Mouse (Mus musculus) adrenal gland, postnatal 36 days (tissue): Measurements from ENCODE around the gene Yif1a. TPM values are rescaled to one million over a fixed set of nuclear protein-coding genes. Genes with fewer than 3 reads are reported as not detected.

Source experiments
- DNase-seq, 2 experiments: peaks; one replicate each; pipeline ENCODE4 v3.0.0; 2021; ENCODE audit warnings: mixed read lengths in 1 of 2
- total RNA-seq, 2 experiments: library from RNA; stranded (reverse); gene quantifications; 2 replicates each; pipeline ENCODE4 v1.2.3; 2021

Gene Yif1a
- total RNA-seq, 2 experiments from 2014 or later: 70.6 to 73.8 TPM

DNA sequence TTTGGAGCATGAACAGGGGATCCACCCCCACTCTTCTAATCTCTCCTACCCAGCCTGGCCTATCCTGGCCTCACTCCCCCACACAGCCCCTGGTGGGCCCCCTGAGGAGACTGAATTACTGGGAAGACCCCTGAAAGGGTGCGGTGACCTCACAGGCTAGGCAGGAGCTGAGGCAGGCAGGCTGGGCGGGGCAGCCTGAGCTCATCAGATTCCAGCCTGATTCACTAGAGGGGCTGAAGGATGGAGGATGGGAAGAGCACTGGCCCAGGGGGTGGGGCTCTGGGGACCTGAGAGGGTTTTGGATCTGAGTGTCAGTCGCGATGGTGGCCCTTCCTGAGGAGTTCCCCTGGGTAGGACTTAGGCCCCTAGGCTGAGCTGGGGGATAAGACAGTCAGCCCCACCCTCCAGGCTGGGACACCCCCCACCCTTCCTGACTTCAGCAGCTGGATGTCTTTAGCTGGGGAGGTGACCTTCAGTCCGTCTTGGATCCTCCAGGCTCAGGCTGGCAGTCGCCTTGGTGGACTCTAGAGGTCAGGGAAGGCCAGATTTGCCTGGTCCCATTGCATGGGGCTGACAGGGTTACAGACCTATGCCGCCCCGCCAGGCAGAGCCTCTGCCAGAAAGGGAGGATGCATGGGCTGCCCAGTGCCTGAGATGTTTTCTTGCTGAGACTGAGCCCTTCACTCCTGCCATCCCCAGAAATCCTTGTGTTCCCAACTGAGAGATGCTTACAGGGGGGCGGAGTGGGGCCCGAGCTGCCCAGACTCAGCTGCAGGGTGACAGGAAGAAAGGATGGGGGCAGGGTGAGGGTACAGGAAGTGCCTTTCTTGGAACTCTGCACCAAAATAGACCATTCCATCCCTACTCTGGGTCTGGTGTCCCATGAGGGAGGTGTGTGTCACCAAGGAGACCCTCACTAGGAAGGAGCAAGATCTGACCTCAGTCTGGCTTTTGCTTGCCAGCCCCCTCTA is 29.3 kb upstream of the Yif1a start:
- DNase-seq: no peak

DNA sequence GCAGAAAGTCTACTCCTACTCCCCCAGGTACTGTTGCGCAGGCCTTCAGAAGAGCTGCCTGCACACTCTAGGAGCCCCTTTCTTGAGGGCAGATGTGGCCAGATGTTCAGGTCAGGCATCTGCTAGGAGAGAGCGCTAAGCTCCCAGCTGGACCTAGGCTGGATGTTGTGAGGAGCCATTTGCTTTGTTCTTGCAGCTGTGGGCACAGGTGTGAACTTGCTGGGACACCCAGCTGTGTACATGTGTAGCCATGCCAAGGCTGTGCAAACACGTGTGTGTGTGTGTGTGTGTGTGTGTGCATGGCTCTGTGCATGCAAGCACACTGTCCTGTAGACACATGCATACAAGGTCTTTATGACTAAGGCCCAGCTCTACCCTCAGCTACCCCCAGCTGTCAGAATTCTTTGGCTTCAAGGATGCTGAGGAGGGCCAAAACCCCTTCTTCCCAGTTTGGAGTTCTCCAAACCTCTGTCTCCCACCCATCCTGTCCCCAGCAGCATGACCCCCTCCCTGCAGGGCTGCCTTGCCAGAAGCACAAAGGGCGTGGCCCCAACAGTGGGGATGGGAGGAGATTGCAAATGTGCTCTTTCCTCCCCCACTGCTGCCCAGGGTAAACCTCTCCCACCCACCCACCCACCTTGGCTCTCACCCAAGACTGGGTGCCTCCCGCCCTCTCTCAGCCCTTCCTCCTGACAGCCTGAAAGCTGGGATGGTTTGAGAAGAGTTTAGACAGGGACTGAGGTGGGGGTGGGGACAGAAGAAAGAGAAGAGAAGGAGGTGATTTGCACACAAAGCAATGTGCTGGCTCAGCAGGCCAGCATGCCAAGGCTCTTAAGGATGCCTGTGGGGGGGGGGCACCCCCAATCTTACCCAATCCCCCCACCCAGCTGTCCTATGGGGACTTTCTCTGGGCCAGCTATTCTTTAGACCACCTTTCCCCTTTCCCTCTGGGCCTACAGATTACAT is 27.7 kb upstream of the Yif1a start:
- no peak for DNase-seq

DNA sequence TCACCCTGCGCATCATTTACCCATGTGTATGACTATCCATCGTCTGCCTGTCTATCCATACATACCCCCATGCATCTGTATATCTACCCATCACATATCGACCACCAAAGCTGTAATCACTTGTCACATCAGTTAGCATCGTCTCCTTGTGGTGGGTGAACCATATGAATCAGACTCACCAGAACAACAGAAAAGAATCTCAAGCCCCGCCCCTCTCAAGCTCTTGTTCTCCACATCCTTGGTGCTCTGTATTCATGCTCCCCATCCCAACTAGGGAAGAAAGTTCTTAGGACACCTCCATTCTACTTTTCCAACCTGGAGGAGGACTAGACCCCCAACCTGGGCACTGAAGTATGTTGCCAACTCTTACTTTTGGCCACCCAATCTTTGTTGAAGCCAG is 26.3 kb upstream of the Yif1a start:
- no peak for DNase-seq

DNA sequence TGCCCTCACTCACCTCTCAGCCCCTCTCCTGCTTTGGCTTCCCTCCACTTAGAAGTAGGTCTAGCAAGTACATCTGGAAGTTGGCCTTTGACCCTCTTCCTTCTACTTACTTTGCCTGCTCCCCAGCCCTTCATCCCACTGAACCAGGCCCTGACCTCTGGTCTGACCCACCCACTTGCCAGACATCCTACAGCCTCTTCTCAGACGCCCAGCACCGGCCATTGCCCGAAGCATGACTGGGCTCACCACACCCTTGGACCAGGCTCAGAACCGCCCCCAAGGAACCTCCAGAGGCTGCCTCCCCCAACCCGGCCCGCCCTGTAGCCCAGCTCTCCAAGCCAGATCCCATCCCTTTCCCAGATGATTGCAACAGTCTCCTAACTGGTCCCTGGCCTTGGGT is 25.9 kb upstream of the Yif1a start:
- no peak for DNase-seq

DNA sequence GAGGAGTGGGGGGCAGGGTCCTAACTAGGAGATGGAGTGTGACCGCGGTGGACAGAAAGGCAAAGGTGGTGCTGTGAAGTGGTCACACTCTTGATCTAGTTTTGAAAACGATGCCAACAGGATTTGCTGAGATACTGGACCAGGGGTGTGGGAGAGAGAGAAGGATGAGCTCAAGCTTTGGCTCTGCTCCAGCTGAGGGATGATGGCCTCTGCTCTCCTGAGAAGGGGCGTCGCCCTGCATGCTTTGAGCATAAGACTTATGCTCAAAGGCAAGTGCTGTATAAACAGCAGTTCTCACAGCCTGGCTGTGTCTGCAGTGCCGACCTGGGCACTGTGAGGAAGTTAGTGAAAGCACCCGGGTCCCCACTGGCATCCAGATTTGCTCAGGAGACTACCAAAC is 23.2 kb upstream of the Yif1a start:
- DNase-seq: no peak

DNA sequence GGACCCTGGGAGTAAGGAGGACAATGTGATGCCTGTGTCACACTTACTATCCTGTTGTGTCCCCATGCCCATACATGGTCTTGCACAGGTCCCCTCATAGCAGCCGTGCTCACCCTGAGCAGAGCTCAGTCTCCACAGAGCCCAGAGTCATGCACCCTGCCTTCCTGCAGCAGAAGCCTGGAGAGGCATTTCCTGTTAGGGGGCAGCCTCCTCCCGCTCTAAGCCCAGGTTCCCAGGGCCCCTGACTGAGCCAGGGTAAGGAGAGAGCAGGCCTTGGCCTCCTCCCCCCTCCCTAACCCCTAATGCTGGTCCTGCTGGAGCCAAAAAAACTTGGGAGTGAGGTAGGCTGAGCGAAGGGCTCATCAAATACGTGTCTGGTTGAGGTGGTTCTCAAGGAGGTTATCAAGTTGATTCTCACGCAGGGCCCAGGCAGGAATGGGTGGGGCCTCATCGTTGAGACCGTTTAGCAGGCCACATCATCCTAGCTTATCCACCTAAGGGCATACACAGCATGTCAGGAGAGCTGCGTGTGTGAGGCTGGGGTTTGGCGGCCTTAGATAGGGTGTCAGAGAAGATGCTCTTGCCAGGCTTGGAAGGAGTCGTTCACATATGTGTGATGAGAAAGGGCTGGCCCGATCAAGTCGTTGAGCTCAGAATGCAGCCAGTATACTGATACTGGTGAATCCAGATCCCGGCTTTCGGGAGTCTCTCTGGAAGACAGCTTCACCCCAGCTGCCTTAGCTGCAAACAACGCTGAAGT is 21.1 kb upstream of the Yif1a start:
- DNase-seq: no peak

DNA sequence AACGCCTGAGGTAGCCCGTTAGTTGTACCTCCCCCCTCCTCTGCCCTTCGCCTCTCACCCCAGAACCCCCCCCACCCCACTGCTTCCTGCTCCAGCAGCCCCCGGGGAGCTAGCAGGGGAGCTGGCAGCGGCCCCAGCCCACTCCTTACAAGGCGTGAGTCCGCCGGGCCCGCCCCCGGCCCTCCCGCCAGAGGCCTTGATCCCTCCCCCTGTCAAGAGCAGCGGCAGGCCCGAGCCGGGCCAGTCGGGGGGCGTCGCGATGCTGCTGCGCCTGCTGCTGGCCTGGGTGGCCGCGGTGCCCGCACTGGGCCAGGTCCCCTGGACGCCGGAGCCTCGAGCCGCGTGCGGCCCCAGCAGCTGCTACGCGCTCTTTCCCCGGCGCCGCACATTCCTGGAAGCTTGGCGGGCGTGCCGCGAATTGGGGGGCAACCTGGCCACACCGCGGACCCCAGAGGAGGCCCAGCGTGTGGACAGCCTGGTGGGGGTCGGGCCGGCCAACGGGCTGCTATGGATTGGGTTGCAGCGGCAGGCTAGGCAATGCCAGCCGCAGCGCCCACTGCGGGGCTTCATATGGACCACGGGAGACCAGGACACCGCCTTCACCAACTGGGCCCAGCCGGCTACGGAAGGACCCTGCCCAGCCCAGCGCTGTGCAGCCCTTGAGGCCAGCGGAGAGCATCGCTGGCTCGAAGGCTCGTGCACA is 20.3 kb upstream of the Yif1a start, which contains the start of gene Cd248:
Cd248 (plus strand) TSS at position 212 of the 703 bp plus-strand sequence.
- DNase-seq: peak; percentile 56 to 83

DNA sequence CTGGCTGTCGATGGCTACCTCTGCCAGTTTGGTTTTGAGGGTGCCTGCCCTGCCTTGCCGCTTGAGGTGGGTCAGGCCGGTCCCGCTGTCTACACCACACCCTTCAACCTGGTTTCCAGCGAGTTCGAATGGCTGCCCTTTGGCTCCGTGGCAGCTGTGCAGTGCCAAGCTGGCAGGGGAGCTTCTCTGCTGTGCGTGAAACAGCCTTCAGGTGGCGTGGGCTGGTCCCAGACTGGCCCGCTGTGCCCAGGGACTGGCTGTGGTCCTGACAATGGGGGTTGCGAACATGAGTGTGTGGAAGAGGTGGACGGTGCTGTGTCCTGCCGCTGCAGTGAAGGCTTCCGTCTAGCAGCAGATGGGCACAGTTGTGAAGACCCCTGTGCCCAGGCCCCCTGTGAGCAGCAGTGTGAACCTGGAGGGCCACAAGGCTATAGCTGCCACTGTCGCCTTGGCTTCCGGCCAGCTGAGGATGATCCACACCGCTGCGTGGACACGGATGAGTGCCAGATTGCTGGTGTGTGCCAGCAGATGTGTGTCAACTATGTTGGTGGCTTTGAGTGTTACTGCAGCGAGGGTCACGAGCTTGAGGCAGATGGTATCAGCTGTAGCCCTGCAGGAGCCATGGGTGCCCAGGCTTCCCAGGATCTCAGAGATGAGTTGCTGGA is 19.6 kb upstream of the Yif1a start:
- no peak for DNase-seq

DNA sequence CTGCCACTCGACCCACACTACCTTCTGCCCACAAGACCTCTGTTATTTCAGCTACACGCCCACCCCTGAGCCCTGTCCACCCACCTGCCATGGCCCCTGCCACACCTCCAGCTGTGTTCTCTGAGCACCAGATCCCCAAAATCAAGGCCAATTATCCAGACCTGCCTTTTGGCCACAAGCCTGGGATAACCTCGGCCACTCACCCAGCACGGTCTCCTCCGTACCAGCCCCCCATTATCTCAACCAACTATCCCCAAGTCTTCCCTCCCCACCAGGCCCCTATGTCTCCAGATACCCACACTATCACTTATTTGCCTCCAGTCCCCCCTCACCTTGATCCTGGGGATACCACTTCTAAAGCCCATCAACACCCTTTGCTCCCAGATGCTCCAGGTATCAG is 18.9 kb upstream of the Yif1a start:
- no peak for DNase-seq

DNA sequence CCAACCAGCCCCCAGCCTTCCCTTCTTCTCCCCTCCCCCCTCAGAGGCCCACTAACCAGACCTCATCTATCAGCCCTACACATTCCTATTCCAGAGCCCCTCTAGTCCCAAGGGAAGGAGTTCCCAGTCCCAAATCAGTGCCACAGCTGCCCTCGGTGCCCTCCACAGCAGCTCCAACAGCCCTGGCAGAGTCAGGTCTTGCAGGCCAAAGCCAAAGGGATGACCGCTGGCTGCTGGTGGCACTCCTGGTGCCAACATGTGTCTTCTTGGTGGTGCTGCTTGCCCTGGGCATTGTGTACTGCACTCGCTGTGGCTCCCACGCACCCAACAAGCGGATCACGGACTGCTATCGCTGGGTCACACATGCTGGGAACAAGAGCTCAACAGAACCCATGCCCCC is 18.4 kb upstream of the Yif1a start:
- DNase-seq: no peak

DNA sequence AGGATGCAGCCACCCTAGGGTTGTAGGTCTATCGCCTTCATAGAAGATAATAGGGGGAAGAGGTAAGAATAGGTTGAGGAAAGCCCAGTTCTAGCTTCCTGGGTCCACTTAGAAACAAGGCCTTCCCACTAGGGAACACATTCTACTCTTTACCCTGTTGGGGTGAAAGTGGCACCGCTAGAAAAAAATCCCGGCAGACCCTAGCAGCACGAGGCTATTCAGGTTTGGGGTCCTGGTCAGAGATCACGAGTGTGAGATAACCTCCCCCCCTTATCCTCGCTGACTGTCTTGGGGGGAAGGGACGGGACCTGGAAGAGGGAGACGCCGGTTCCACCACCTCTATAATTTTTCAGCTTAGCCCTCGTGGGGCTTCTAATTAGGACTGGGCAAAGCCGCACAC is 17.3 kb upstream of the Yif1a start:
- DNase-seq: no peak

DNA sequence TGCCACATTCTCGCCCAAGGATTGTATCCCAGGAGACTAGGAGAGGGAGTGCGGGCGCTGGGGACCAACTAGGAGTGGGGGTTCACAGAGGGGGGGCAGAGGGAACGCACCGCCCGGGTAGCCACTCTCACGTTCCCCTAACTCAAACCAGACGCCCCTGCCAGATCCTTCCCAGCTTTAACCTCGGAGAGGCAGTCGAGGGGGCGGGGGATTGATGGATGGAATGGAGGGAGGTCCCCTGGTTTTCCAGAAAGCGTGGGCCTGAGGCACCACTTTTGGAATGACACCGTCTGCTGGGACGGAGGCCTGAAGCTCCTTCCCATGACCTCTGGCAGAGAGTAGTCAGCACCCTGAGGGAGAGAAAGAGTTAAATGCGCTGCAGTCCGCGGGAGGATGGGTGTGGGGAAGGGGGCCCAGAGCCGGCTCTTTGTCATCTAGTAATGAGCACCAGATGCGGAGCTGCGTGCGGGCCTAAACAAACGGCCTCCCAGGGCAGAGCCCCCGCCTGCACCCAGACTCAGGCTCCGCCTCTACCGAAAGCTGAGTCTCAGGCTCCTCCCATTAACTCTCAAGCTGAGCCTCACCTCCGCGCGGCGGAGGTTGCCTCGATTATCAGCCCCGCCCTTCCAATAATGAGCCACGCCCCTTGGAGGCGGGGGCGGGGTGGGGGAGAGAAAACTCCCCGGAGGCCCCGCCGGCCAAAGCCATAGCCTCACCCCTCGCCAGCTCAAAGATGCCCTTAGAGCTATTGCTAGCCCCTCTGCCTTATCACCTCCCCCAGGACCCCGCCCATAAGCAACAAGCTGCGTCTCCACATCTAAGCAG is 16.6 kb upstream of the Yif1a start:
- peak; percentile 84 to 86 for DNase-seq

DNA sequence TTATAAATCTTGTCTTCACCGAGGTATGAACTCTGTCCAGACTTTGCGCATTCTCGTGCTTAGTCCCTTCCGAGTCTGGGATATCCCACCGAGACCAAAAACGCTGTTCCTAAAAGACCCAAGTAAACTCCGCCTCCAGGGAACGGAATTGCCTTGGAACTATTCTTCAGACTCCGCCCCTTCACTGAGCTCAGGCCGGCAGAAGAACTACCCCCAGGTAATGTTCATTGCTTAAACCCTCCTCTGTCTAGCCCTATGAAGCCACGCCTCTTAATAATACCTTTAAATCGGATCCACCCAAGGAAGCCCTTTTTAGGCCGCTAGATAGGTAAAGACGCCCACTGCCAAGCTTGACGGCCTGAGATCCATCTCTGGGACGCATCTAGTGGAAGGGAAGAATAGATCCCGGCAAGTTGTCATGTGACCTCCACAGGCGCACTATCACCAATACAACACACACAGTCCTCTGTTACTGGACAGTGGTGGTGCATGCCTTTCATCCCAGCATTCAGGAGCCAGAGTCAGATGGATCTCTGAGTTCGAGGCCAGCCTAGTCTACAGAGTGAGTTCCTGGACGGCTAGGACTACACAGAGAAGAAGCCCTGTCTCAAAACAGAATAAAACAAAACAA is 15.8 kb upstream of the Yif1a start:
- DNase-seq: peak in 1 of 2 experiments; percentile 21

DNA sequence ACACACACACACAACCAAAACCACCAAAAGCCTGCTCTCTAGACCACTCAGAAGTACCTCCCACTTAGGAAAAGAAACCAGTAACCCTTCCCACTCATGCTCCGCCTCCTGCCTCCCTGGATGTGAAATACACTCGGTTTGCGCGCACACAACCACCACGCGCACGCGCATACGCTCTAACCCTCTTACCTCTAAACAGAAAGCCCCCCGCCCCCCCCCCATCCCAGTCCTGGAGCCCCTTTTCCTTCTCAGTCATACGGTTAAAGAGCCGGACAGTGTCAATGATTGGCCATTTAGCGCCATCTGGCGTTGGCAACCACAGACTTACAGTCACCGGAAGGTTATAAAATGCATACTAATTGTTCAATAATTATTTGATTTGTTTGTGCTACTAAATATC is 15.3 kb upstream of the Yif1a start:
- peak; percentile 65 to 74 for DNase-seq

DNA sequence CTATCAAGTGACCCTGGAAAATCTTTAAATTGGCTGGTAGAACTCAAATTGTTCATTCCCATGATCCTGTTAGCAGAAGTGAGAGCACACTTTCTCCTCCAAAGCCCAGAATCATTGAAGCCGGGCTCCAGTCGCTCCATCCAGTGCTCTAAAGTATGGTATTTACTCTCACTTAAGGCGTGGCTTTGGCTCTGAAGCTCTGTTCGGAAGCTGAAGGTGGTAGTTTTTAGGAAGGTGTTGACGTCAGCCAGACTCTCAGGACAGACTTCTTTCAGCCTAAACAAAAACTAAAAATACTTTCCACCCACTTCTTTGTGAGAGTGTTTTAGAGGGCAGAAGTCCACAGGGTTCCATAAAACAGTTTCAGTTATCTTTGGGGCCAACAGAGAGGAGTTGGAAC is 14.8 kb upstream of the Yif1a start:
- no peak for DNase-seq

DNA sequence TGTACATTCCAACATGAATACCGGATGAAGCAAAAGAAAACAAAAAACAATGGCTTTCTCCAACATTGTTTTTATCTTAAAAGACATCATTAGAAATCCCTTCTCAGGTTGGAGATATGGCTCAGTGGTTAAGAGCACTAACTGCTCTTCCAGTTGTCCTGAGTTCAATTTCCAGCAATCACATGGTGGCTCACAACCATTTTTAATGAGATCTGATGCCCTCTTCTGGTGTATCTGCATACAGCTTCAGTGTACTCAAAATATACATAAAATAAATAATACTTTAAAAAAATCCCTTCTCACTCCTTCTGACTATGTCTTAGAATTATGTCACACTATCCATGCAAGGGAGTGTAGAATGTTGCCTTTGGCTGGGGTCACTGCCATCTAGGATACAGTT is 9.1 kb upstream of the Yif1a start:
- DNase-seq: no peak

DNA sequence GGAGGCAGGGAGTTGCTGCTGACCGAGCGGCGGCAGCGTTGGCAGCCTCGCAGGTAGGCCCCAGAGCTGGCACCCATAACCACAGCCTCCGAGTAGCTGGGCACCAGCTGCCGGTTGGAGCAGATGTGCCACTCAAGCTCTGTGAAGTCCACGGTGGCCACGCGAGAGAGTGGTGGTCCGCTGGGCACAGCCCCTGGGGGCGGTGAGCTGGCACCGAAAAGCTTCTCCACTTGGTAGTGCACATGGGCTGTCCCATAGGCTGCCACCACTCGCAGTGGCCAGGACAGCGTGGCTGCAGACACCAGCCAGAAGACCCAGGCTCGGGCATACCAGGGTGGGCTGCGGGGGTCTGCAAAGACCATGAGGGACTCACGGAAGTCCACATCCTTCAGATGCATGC is 6.3 kb upstream of the Yif1a start:
- DNase-seq: no peak

DNA sequence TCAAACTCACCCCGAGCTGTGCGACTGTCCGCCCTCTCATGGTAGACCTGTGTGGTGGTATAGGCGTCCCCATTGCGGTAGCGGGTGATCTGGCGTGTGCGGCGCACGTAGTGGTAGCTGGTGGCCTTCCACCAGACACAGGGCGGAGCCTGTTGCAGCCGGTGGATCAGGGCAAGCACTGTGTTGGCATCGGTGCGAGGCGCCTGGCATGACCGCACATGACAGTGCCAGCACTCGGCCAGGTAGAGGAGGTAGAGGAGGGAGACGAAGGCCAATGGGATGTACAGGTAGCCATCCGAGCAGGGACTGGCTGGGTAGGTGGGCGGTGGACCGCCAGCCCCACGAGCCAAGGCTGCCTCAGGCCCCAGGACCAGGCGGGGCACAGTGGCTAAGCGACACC is 5.7 kb upstream of the Yif1a start:
- DNase-seq: no peak
